Mouse (Mus musculus): ENCODE measurements around the gene Itga9.

The Itga9 gene

DNA sequence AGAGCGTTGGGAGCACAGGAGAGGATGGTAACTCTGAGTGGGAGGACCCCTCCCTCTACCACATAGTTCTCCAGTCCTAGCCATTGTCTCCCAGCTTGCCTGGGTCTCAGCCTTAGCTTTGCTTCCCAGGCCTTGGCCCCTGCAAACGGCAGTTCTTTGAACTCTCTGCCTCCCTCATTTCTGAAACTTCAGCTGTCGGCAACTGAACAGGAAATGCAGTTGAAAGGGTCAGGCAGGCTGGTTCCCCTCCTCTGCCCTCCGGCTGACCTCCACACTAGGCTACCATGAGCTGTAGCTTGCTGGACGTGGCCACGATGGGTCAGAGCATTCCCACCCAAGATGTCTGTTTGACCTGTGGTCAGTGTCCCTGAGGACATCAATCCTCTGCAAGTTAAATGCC is 48.5 kb downstream of the Itga9 start:
- DNase-seq (ENCODE audit: low read depth) = no peak

GRCm38 (mm10) chr9:118655726-118656125 is 49.2 kb downstream of the Itga9 start:
- no peak for DNase-seq (ENCODE audit: low read depth)

GRCm38 (mm10) chr9:118658159-118658558 is 51.7 kb downstream of the Itga9 start:
- DNase-seq (ENCODE audit: low read depth) = no peak

GRCm38 (mm10) chr9:118659809-118660208 is 53.3 kb downstream of the Itga9 start:
- no peak for DNase-seq (ENCODE audit: low read depth)

DNA sequence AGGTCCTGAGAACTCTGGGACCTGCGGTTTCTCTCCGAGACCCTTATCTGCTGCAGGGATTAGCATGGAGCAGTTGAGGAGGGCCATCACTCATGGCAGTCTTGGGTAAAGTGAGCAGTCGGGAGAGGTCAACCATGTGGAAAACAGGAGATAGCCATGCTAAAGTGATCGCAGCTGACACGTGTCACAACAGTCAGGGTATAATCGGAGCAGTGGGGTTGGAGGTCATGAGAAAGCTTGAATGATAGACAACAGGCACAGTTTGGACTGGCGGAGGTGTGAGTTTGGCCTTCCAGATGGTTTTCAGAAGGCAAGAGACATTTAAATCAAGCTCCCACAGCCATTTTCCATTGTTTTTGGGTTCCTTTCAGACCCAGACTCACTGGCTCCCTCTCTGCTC is 53.8 kb downstream of the Itga9 start:
- no peak for DNase-seq (ENCODE audit: low read depth)

- no peak for DNase-seq (ENCODE audit: low read depth)
Measured at GRCm38 (mm10) chr9:118662026-118662425, 55.5 kb downstream of the Itga9 start.

DNA sequence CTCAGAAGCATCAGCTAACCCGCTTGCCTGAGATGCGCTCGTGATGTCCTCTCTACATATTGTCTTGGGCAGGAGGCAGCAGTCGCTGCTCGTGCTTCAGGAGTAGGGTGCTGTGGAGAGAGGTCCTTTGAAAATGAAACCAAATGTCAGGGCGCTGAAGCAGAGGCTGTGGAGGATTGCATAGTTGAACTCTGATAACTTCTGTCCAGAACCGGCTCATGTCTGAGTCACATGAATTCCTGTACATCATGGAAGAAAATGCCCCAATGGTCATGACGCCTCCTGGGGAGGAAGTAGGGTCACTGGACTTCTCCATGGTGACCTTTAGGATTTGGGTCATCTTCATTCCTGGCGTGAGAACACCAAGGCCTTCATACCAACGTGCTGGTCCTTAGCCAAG is 56.0 kb downstream of the Itga9 start:
- DNase-seq (ENCODE audit: low read depth) = no peak

DNA sequence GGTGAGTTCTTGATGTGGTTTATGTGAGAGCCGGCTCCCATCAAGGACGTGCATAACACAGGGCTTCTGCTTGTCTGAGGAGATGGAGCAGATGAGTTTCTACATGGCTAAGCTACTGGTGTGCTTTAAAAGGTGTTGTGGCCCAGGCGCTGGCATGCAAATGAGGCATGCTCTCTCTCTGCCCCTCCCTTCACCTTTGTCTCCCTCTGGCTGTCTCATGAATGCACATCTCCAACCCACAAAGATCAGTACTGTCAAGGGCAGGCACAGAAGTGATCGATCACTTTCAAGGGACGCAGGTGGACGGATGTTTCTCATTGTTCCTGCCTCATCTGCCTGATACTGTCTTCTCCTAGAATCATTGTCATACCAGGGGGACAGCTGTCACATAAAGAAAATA is 57.4 kb downstream of the Itga9 start:
- no peak for DNase-seq (ENCODE audit: low read depth)

DNA sequence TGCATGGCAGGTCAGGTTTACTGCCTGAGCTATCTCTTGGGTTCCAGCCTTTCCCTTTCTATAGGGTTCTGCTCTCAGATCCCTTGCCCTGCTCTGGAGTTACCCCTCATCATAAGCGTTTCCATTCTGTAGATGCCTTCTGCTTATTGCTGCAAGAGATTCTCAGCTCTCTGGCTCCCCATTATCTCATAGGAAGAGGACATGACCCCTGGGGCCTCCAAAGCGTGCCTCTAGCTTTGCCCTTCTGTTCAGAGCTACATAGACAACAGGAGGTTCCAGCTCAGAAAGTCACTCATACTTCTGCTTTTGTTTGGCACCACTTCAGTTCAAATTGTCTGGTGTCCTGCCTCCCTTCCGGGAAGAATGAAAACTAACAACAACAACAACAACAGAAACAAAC is 59.6 kb downstream of the Itga9 start:
- no peak for DNase-seq (ENCODE audit: low read depth)

DNA sequence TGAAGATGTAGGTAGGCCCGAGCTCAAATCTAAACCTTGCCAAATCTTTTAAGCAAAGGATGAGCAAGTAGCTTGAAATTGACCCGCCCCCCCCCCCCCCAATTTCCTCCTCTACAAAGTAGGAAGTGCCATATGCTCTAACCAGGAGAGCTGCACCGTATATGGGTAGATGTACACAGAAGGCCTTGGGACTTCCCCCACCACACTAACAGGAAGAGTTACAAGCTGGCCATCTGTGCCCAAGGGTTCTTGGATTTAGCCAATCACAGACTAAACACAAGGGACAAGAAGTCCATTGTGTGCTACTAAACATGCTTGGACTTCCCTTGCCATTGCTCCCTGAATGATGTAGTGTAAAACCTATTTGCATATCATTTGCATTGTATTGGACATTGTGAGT is 63.2 kb downstream of the Itga9 start:
- no peak for DNase-seq (ENCODE audit: low read depth)

GRCm38 (mm10) chr9:118674277-118674676 is 67.8 kb downstream of the Itga9 start:
- no peak for DNase-seq (ENCODE audit: low read depth)

DNA sequence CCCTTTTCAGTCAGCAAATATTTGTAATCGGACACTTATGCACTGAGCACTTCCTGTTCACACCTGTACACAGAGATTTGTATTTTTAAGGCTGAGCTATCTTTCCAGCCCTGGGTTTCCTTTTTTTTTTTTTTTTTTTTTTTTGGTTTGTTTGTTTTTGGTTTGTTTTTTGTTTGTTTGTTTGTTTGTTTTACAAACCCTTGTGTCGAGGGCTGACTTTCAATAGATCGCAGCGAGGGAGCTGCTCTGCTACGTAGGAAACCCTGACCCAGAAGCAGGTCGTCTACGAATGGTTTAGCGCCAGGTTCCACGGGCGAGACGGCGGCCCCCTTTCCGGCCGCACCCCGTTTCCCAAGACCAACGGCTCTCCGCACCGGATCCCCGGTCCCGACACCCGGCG is 68.3 kb downstream of the Itga9 start:
- peak; percentile 5 for DNase-seq (ENCODE audit: low read depth)

GRCm38 (mm10) chr9:118675573-118676170 is 69.2 kb downstream of the Itga9 start:
- DNase-seq (ENCODE audit: low read depth) = no peak

DNA sequence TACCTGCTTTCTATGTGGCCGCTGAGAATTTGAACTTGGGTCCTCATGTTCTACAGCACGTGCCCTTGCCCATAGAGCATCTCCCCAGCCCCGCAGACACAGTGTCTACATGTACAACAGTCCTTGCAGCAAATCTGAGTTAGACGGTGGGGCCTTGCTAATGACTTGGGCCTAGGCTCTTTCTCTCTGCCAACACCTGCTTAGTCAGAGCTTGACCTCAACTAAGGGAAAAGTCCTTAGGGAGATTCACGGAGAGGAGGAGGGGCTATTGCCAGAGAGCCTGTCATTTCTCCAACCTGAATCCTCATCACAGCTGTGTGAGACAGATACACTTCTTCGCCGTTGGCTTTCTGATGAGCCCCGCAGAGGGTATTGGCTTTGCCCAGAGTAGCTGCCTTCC is 70.2 kb downstream of the Itga9 start:
- DNase-seq (ENCODE audit: low read depth) = no peak

- DNase-seq (ENCODE audit: low read depth) = no peak
Measured at GRCm38 (mm10) chr9:118677349-118677748, 70.9 kb downstream of the Itga9 start.

DNA sequence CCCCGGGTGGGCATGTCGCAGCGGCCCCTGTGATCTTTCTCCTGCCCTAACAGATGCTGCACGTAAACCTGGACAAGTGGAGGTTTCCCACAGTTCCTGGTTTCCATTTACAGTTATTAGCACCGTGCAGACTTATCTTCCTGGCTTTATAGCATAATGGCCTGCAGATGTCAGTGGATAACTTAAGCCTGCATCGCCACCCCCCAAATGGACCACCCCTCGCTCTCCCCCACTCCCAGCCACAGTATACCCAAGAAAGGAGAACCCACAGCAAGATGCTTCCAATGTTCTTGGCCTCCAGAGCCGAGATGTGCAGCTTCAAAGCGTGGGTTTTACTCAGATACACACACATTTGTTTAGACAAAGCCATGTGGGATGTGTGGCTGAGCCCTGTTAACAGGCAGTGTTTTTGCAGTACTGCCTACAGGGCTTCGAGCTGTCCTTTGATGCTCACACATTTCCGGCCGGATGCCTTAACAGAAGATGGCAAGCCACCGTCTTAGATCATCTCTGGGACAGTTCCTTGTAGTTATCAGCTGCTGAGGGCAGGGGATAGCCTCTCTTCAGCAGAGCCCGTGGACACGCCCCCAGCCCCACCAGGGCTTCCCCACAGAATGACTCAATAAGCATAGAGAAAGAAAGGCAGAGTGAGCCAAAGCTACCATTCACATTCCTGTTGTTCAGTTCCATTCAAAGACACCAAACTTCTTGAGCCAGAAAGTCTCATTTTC is 71.7 kb downstream of the Itga9 start:
- no peak for DNase-seq (ENCODE audit: low read depth)

GRCm38 (mm10) chr9:118678759-118679158 is 72.3 kb downstream of the Itga9 start:
- peak; percentile 19 for DNase-seq (ENCODE audit: low read depth)

DNA sequence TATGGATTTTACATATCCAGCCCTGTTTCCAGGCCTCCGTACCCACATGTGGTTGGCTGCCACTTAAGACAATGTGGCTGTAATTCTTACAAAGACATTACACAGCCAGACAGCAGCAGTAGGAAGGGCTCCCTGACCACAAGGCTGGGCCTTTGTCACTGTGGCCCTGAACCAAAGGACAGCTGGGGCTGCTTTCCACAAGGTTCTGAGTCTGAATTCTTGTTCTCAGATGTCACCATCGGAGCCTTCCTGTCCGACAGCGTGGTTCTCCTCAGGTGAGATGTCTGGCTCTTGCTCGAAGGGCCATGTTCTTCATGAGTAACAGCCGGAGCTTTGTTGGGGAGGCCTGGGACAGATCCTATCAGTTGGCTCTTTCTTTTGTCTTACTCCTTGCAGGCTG is 75.0 kb downstream of the Itga9 start:
- DNase-seq (ENCODE audit: low read depth) = no peak

DNA sequence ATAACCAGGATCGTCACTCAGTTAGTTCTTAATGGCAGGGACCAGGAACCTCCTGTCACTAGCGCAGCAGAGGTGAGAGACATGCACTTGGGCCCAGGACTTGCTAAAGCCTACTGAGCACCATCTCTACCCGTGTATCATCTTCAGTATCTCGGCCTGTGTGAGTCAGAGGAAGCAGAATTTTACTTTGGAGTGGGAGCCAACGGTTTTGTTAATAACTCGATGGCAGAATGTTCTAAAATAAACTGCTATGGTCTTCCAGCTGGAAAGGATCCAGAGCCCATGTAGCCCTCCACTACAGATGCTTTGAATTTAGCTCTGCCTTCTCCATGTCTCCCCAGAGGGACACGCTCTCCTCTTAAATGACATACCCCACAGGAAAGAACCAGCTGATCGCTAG is 75.7 kb downstream of the Itga9 start:
- no peak for DNase-seq (ENCODE audit: low read depth)

DNA sequence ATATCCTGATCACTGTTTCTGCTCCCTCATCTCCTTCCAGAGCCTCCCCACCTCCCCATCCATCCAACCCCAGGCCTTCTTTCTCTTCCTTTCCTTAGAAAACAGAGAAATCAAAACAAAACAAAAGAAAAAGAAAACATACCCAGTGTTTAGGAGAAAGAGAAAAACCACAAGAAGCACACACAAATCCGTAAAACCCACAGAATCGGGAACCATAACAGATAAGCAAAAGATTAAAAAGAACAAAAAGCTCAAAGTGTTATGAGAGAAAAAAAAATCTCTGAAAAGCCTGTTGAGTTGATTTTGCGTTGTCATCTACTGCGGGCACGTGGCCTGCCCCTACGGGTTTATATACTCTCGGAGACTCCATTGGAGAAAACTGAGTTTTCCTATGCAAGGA is 77.0 kb downstream of the Itga9 start:
- DNase-seq (ENCODE audit: low read depth) = no peak

DNA sequence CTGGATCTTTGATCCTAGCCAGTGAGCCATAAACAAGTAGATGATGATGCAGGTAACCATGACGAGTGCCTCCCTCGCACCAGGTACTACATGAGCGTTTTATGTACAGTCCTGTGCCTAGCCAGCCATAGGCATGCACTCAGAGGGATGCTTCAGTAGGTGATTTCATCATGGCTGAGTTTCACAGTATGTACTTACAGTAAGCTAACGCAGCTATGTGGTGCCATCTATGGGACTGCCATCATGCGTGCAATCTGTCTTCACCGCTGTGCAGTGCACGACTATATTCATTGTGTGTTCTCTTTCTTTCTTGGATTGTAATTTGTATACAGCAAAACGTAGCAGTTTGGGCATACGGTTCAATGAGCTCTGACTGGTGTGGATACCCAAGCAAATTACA is 77.9 kb downstream of the Itga9 start:
- no peak for DNase-seq (ENCODE audit: low read depth)

DNA sequence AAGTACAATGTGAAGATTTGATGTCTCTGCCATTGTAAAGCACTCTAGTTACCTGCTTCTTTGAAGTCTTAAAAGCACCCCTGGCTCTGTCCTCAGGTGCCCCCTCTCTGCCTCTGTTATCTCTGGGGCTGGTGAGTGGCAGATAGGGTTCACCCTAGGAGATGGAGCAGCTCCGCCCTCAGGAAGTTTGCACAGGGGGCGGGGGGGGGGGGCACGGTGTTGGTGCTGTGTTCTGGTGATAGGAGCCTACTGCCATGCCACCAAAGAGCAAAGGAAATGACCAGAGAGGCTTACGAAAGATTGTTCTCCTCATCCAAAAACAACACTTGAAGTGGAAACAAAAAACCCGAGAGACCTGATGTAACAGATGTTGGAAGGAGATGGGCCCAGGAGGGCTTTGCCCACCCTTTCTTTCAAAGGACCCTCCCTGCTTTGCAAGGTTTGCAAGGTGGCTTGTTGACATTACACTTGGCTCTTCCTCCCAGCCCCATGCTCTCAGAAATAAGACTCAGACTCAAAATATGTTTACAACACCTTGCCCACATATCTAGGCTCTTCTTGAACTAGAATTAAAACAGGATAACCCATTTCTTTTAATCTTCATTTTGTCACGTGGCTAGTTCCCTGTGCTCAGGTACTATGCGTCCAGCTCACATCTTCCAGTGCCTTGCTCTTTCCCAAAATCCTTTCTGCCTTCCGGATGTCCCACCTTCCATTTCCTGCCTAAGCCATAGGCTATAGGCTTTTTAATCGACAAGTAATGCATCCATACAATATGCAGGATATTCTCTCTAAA is 79.9 kb downstream of the Itga9 start:
- peak; percentile 6 for DNase-seq (ENCODE audit: low read depth)

GRCm38 (mm10) chr9:118688248-118688647 is 81.8 kb downstream of the Itga9 start:
- no peak for DNase-seq (ENCODE audit: low read depth)

Data from c-Kit-positive CD71-positive TER-119-negative erythroid progenitor cells, embryonic 14.5 days (primary cell).